Mouse (Mus musculus): ENCODE results near the gene Lancl1. TPM values are rescaled to one million over a fixed set of nuclear protein-coding genes. Genes with fewer than 3 reads are reported as not detected.

The Lancl1 gene
- total RNA-seq, 1 experiment = 41.2 TPM

DNA sequence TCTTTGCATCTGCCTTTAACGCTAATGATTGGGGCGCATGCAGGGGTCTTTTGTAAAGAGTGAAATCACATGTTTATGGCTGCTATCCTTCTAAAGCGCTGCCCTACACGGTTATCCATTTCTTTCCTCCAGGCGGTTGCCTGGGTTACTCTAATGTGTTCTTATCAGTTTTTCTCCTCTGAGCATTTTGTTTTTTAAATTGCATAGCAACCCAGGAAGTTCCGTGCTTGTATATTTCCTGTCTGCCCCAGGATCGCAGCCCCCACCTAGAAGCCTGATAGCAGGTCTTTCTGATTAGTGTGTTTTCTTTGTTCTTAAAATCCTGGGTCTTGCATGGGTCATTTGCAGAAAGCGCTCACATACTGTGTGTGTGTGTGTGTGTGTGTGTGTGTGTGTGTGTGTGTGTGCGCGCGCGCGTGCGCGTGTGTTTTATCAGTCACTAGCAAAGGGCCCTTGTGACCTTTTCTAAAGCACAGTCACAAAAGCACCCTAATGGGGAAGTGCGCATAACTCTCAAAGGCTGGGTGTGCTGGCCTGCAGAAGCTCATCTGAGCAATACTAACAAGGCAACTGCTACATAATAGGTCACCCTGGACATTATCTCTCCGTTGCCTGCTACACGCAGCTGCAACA lies 51.0 kb downstream of the Lancl1 start:
- no peak for TF ChIP-seq MAFK (IDR thresholded peaks at IDR 0.05; ENCODE audit: insufficient read depth, low read depth, low read length)
- TF ChIP-seq HCFC1 (IDR thresholded peaks at IDR 0.05; ENCODE audit: borderline replicate concordance, insufficient read depth, low read length) = no peak
- TF ChIP-seq ZNF384 (IDR thresholded peaks at IDR 0.05; ENCODE audit: low read depth, low read length) = no peak
- no peak for TF ChIP-seq CHD2 (IDR thresholded peaks at IDR 0.05; ENCODE audit: low read depth, low read length)
- Histone ChIP-seq H3K27ac (ENCODE audit: insufficient read depth, low read depth, low read length, poor library complexity, severe bottlenecking) (no peak overlapping the region), H3K9me3 (ENCODE audit: control insufficient read depth, insufficient read depth, low read depth, low read length) (no peaks in the 10 kb centered on the region), H3K4me1 (ENCODE audit: control insufficient read depth in 2 of 2, insufficient read depth in 2 of 2, low read length in 2 of 2, poor library complexity in 1 of 2) (no peaks in the 10 kb centered on the region), H3K36me3 (ENCODE audit: control insufficient read depth, insufficient read depth, low read length, poor library complexity, severe bottlenecking) (no peaks in the 10 kb centered on the region), H3K4me3 (ENCODE audit: insufficient read depth in 1 of 2, low read depth in 1 of 2, low read length in 2 of 2, poor library complexity in 1 of 2, severe bottlenecking in 1 of 2) (no peak overlapping the region), H3K9ac (ENCODE audit: insufficient read depth, low read depth, low read length, poor library complexity, severe bottlenecking) (no peak overlapping the region)
- in situ Hi-C loops (cut with MboI; ENCODE audit: low sequenced_read_pairs in 2 of 2, unreplicated experiment in 2 of 2) = no loop called here
- DNase-seq (ENCODE audit: low read depth, low spot score) = no peak

DNA sequence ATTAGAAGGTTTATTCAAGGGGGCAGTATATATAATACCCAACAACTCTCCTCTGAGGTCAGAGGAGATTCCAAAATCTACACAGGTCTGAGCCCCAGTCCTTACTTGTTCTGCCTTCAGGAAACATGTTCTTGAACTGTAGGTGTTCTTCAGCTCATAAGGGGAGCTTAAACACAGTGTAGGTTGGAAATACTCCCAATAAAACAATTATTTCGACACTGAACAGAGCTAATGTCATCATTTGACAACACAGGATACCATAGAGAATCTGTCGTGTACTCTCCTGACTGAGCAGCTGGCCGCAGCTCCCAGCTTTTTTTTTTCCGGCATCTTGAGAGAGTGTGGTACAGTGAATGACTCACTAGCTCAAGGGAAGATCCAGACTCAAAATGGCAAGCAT lies 52.8 kb downstream of the Lancl1 start:
- TF ChIP-seq MAFK (IDR thresholded peaks at IDR 0.05; ENCODE audit: insufficient read depth, low read depth, low read length) (no peak), ZNF384 (IDR thresholded peaks at IDR 0.05; ENCODE audit: low read depth, low read length) (no peak), ZC3H11A (IDR thresholded peaks at IDR 0.05; ENCODE audit: borderline replicate concordance, low read depth, low read length) (no peak), HCFC1 (IDR thresholded peaks at IDR 0.05; ENCODE audit: borderline replicate concordance, insufficient read depth, low read length) (no peak), CHD2 (IDR thresholded peaks at IDR 0.05; ENCODE audit: low read depth, low read length) (no peak)
- H3K9me3 ChIP-seq (ENCODE audit: control insufficient read depth, insufficient read depth, low read depth, low read length) = no peaks in the 10 kb centered on the region

DNA sequence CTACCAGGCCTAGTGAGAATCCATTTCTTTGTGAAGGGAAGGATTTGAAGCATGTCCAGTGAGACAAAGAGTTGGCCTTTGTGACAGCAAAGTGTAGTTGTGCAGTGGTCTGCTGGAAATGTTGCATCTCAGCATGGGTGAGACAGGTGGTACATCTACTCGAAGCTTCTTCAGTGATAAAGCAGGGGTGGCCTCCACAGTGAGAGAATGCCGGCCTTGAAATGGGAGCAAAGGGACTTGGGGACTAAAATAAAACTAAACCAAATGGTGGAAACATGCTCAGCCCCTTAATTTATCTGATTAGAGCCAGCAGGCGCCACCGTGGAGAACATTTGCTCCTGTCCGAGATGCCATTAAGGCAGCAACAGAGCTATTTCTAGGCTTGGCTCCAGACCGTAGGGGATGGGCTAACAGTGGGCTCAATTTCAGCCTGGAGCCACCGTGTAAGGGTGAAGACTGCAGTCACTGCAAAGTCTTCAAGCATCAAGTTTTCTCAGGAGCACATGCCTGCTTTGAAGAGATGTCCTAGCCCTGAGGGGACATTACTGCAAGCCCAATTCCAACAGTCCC lies 53.5 kb downstream of the Lancl1 start:
- H3K9ac ChIP-seq (ENCODE audit: insufficient read depth, low read depth, low read length, poor library complexity, severe bottlenecking) = no peak overlapping the region
- no peak overlapping the region for H3K27ac ChIP-seq (ENCODE audit: insufficient read depth, low read depth, low read length, poor library complexity, severe bottlenecking)
- no peak for DNase-seq (ENCODE audit: low read depth, low spot score)
- no peak overlapping the region for H3K4me3 ChIP-seq (ENCODE audit: insufficient read depth in 1 of 2, low read depth in 1 of 2, low read length in 2 of 2, poor library complexity in 1 of 2, severe bottlenecking in 1 of 2)
- no peak for TF ChIP-seq ZC3H11A (IDR thresholded peaks at IDR 0.05; ENCODE audit: borderline replicate concordance, low read depth, low read length)
- no peak for TF ChIP-seq HCFC1 (IDR thresholded peaks at IDR 0.05; ENCODE audit: borderline replicate concordance, insufficient read depth, low read length)
- TF ChIP-seq ZNF384 (IDR thresholded peaks at IDR 0.05; ENCODE audit: low read depth, low read length) = no peak
- no peak for TF ChIP-seq MAFK (IDR thresholded peaks at IDR 0.05; ENCODE audit: insufficient read depth, low read depth, low read length)
- TF ChIP-seq CHD2 (IDR thresholded peaks at IDR 0.05; ENCODE audit: low read depth, low read length) = no peak
- in situ Hi-C loops (cut with MboI; ENCODE audit: low sequenced_read_pairs in 2 of 2, unreplicated experiment in 2 of 2) = no loop called here
- H3K4me1 ChIP-seq (ENCODE audit: control insufficient read depth in 2 of 2, insufficient read depth in 2 of 2, low read length in 2 of 2, poor library complexity in 1 of 2) = no peaks in the 10 kb centered on the region
- no peaks in the 10 kb centered on the region for H3K36me3 ChIP-seq (ENCODE audit: control insufficient read depth, insufficient read depth, low read length, poor library complexity, severe bottlenecking)
- no peaks in the 10 kb centered on the region for H3K9me3 ChIP-seq (ENCODE audit: control insufficient read depth, insufficient read depth, low read depth, low read length)

More for the DNA sequence above, 52.8 kb downstream of the Lancl1 start:
- no peaks in the 10 kb centered on the region for H3K36me3 ChIP-seq (ENCODE audit: control insufficient read depth, insufficient read depth, low read length, poor library complexity, severe bottlenecking)
- no peak overlapping the region for H3K27ac ChIP-seq (ENCODE audit: insufficient read depth, low read depth, low read length, poor library complexity, severe bottlenecking)
- in situ Hi-C loops (cut with MboI; ENCODE audit: low sequenced_read_pairs in 2 of 2, unreplicated experiment in 2 of 2) = no loop called here
- no peak overlapping the region for H3K9ac ChIP-seq (ENCODE audit: insufficient read depth, low read depth, low read length, poor library complexity, severe bottlenecking)
- H3K4me3 ChIP-seq (ENCODE audit: insufficient read depth in 1 of 2, low read depth in 1 of 2, low read length in 2 of 2, poor library complexity in 1 of 2, severe bottlenecking in 1 of 2) = no peak overlapping the region
- no peaks in the 10 kb centered on the region for H3K4me1 ChIP-seq (ENCODE audit: control insufficient read depth in 2 of 2, insufficient read depth in 2 of 2, low read length in 2 of 2, poor library complexity in 1 of 2)
- DNase-seq (ENCODE audit: low read depth, low spot score) = no peak

DNA sequence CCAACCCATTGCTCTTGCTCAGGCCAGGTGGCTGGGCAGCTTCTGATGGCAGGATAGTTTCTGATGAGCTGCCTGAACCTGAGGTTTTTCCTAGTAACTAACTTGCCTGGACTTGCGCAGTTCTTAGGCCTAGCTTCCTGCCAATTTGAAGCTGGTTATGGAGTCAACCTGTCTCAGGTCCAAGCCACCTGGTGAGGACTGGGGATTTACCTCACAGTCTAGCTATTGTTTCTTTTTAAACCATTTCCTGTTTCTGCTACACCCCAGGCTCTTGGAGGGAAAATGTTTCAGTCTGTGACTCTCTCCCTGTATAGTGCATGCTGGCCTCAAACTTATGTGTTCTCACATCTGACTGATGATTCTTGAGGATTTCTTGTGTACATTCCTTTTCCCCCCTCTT lies 58.5 kb downstream of the Lancl1 start:
- H3K9ac ChIP-seq (ENCODE audit: insufficient read depth, low read depth, low read length, poor library complexity, severe bottlenecking) = no peak overlapping the region
- H3K9me3 ChIP-seq (ENCODE audit: control insufficient read depth, insufficient read depth, low read depth, low read length) = no peaks in the 10 kb centered on the region
- DNase-seq (ENCODE audit: low read depth, low spot score) = no peak
- TF ChIP-seq HCFC1 (IDR thresholded peaks at IDR 0.05; ENCODE audit: borderline replicate concordance, insufficient read depth, low read length) (no peak), ZC3H11A (IDR thresholded peaks at IDR 0.05; ENCODE audit: borderline replicate concordance, low read depth, low read length) (no peak), MAFK (IDR thresholded peaks at IDR 0.05; ENCODE audit: insufficient read depth, low read depth, low read length) (no peak), CHD2 (IDR thresholded peaks at IDR 0.05; ENCODE audit: low read depth, low read length) (no peak), ZNF384 (IDR thresholded peaks at IDR 0.05; ENCODE audit: low read depth, low read length) (no peak)
- no peak overlapping the region for H3K4me3 ChIP-seq (ENCODE audit: insufficient read depth in 1 of 2, low read depth in 1 of 2, low read length in 2 of 2, poor library complexity in 1 of 2, severe bottlenecking in 1 of 2)
- no peaks in the 10 kb centered on the region for H3K36me3 ChIP-seq (ENCODE audit: control insufficient read depth, insufficient read depth, low read length, poor library complexity, severe bottlenecking)
- in situ Hi-C loops (cut with MboI; ENCODE audit: low sequenced_read_pairs in 2 of 2, unreplicated experiment in 2 of 2) = no loop called here
- no peaks in the 10 kb centered on the region for H3K4me1 ChIP-seq (ENCODE audit: control insufficient read depth in 2 of 2, insufficient read depth in 2 of 2, low read length in 2 of 2, poor library complexity in 1 of 2)
- no peak overlapping the region for H3K27ac ChIP-seq (ENCODE audit: insufficient read depth, low read depth, low read length, poor library complexity, severe bottlenecking)

All from ES-E14 (cell line).